Mouse (Mus musculus) lung, postnatal 0 days (tissue): ENCODE results near the gene Patj. TPM values are rescaled to one million over a fixed set of nuclear protein-coding genes. Genes with fewer than 3 reads are reported as not detected.
A peak's percentile ranks its signal among the peaks of the same experiment; 100 is the strongest.
"Not testable (repeated sequence)": the region's sequence is repeated elsewhere in the genome, so short reads cannot be mapped to it uniquely, and the experiment has no call there.

ENCODE experiments used
- ATAC-seq: fragments of 200-750 bp; cut with Nextera tagmentation; 2 replicates; pipeline ENCODE4 v1.8.0; 2017; ENCODE audit warnings: moderate library complexity
- DNase-seq: peaks from one replicate; pipeline ENCODE4 v3.0.0-alpha.2; 2016; ENCODE audit warnings: low spot score
- H3K27ac ChIP-seq: fragments of 300-500 bp; sonication (generic); 2 replicates; pipeline ENCODE4 v1.5.1; 2014; ENCODE audit warnings: antibody characterized with exemption, mild to moderate bottlenecking, low read length, mixed read lengths
- H3K27me3 ChIP-seq: fragments of 300-500 bp; sonication (generic); replicated peaks from 2 replicates; pipeline ENCODE4 v1.6.1; 2014; ENCODE audit warnings: low read length, mixed read lengths; ENCODE audit not compliant: insufficient read depth
- H3K36me3 ChIP-seq: fragments of 300-500 bp; sonication (generic); 2 replicates; pipeline ENCODE4 v1.6.1; 2014; ENCODE audit warnings: low read length, mixed read lengths; ENCODE audit not compliant: insufficient read depth
- H3K4me1 ChIP-seq: fragments of 300-500 bp; sonication (generic); 2 replicates; pipeline ENCODE4 v1.6.1; 2014; ENCODE audit warnings: antibody characterized with exemption, low read depth, low read length, mixed read lengths; ENCODE audit not compliant: insufficient read depth
- H3K4me2 ChIP-seq: fragments of 300-500 bp; sonication (generic); replicated peaks from 2 replicates; pipeline ENCODE4 v1.6.1; 2014; ENCODE audit warnings: low read depth, mild to moderate bottlenecking, low read length, moderate library complexity, mixed read lengths
- H3K4me3 ChIP-seq: fragments of 300-500 bp; sonication (generic); 2 replicates; pipeline ENCODE4 v1.5.1; 2014; ENCODE audit warnings: low read depth, low read length
- H3K9ac ChIP-seq: fragments of 300-500 bp; sonication (generic); replicated peaks from 2 replicates; pipeline ENCODE4 v1.6.1; 2014; ENCODE audit warnings: low read depth, mild to moderate bottlenecking
- H3K9me3 ChIP-seq: fragments of 300-500 bp; sonication (generic); 2 replicates; pipeline ENCODE4 v1.6.1; 2016; ENCODE audit warnings: low read length, mixed read lengths
- CTCF ChIP-seq: IDR thresholded peaks from 2 replicates; pipeline ENCODE4 v1.5.1; 2016; ENCODE audit warnings: antibody characterized with exemption, mild to moderate bottlenecking
- EP300 ChIP-seq: IDR thresholded peaks from 2 replicates; pipeline ENCODE4 v1.6.1; 2016; ENCODE audit warnings: antibody characterized with exemption, mild to moderate bottlenecking, control low read depth
- WGBS: fragments of 180-500 bp; shearing (Covaris S2); extraction: QIAGEN DNeasy Blood & Tissue Kit; methylation state at CpG from one replicate; pipeline ENCODE4 v1.1.7; 2014; 5-methylcytosine and 5-hydroxymethylcytosine counted together
- polyA plus RNA-seq: library from polyadenylated mRNA; unstranded; fragments of >200 nt; fragmentation: Nextera tagmentation; extraction: Ambion mirVana; gene quantifications from 2 replicates; pipeline ENCODE4 v1.2.1, GENCODE M21; 2015

Gene Patj
- polyA plus RNA-seq, 1 experiment from 2014 or later, result 13.4 TPM

DNA sequence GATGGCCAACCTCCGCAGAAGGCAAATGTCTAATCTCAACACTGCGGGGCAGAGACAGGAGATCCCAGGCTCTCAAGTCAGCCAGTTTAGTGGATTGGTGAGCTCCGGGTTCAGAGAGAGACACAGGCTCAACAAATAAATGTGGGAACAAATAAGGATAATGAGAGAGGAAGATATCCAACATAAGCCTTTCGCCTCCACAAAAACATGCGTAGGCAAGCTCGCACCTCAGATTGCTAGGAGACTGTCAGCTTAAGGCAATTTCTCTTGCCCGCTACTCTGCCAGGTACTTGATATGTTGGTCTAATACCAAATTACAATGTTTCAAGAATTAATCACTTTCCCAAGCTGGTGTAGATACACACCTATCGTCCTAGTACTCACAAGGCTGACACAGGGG lies 315.3 kb downstream of the Patj start:
- no peak for TF ChIP-seq CTCF
- TF ChIP-seq EP300, result no peak
- no peaks in the 10 kb centered on the region for H3K36me3 ChIP-seq
- no peaks in the 10 kb centered on the region for H3K4me1 ChIP-seq
- H3K4me3 ChIP-seq, result no peak overlapping the region
- DNase-seq (no peak), ATAC-seq (no peak)
- H3K27ac ChIP-seq, result no peak overlapping the region
- 91% methylated on average over 8 of the region's 8 CpGs for WGBS
- no peaks in the 10 kb centered on the region for H3K27me3 ChIP-seq
- no peak overlapping the region for H3K4me2 ChIP-seq
- no peaks in the 10 kb centered on the region for H3K9me3 ChIP-seq
- H3K9ac ChIP-seq, result no peak overlapping the region

GRCm38 (mm10) chr4:98717735-98718546 lies 322.4 kb downstream of the Patj start:
- no peak overlapping the region for H3K4me2 ChIP-seq
- no peaks in the 10 kb centered on the region for H3K36me3 ChIP-seq
- H3K9me3 ChIP-seq, result no peaks in the 10 kb centered on the region
- H3K9ac ChIP-seq, result no peak overlapping the region
- DNase-seq, result no peak
- ATAC-seq, result no peak
- H3K27ac ChIP-seq, result no peak overlapping the region
- no peaks in the 10 kb centered on the region for H3K27me3 ChIP-seq
- H3K4me1 ChIP-seq, result no peaks in the 10 kb centered on the region
- TF ChIP-seq EP300 (no peak), CTCF (no peak)
- 81% methylated on average over 17 of the region's 17 CpGs for WGBS
- H3K4me3 ChIP-seq, result no peak overlapping the region

DNA sequence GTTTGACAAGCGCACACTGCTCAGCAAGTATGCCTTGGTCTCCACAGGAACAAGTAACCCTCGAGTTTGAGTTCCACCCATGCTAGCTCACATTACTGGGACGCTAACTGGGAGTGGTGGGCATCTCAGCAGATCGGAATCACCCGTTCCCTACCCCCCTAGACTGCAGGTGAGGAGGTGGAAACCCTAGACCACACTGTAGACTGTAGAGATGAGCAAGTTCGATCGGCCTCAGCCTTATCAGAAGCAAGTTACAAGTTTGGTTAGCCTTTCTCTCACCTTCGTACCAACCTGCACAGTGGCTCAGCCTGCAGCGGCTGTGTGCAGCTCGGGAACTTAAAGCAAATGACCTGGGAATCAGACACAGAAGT lies 322.9 kb downstream of the Patj start:
- TF ChIP-seq EP300, result no peak
- TF ChIP-seq CTCF, result no peak
- Histone ChIP-seq H3K36me3 (no peaks in the 10 kb centered on the region), H3K4me3 (no peak overlapping the region), H3K9ac (no peak overlapping the region), H3K4me2 (no peak overlapping the region), H3K27ac (no peak overlapping the region), H3K27me3 (no peaks in the 10 kb centered on the region), H3K4me1 (no peaks in the 10 kb centered on the region), H3K9me3 (no peaks in the 10 kb centered on the region)
- ATAC-seq (no peak), DNase-seq (no peak)
- WGBS, result 87% methylated on average over 10 of the region's 10 CpGs

DNA sequence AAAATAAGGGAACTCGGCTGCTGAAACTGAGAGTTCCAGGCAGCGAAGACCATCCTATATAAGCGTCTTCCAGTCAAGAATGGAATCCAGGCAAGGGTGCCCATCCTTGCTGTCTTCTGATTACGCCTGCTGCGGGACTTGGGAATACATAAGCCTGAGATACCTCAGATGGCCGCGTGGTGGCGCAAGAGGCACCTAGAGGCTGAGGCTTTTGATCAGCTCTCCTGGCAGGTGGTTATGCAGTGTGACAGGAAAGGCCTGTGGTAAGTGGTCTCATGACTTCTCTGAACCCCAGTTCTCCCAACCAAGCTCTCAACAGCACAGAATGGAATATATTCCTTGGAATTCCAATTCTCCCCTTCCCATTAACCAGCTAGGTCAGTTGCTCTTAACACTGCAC lies 326.9 kb downstream of the Patj start:
- no peak for ATAC-seq
- TF ChIP-seq CTCF (peak; percentile 85), EP300 (no peak)
- no peaks in the 10 kb centered on the region for H3K9me3 ChIP-seq
- DNase-seq, result peak; percentile 71
- WGBS, result 13% methylated on average over 8 of the region's 8 CpGs
- H3K4me1 ChIP-seq, result no peaks in the 10 kb centered on the region
- no peak overlapping the region for H3K4me3 ChIP-seq
- H3K27me3 ChIP-seq, result no peaks in the 10 kb centered on the region
- H3K4me2 ChIP-seq, result no peak overlapping the region
- no peak overlapping the region for H3K27ac ChIP-seq
- no peaks in the 10 kb centered on the region for H3K36me3 ChIP-seq
- H3K9ac ChIP-seq, result no peak overlapping the region

DNA sequence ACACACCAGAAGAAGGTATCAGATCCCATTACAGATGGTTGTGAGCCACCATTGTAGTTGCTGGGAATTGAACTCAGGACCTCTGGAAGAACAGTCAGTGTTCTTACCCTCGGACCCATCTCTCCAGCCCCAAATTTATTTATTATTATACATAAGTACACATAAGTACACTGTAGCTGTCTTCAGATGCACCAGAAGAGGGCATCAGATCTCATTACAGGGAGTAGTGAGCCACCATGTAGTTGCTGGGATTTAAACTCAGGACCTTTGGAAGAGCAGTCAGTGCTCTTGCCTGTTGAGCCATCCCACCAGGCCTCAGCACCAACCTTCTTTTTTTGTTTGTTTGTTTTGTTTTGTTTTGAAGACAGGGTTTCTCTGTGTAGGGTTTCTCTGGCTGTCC lies 329.1 kb downstream of the Patj start:
- WGBS, result 88% methylated on average over 1 of the region's 1 CpGs

GRCm38 (mm10) chr4:98725439-98725838 lies 329.9 kb downstream of the Patj start:
- H3K9ac ChIP-seq, result no peak overlapping the region
- H3K36me3 ChIP-seq, result no peaks in the 10 kb centered on the region
- TF ChIP-seq EP300, result no peak
- peak; percentile 53 for TF ChIP-seq CTCF
- no peak overlapping the region for H3K27ac ChIP-seq
- DNase-seq (peak; percentile 41), ATAC-seq (no peak)
- WGBS, result 32% methylated on average over 4 of the region's 4 CpGs
- H3K27me3 ChIP-seq, result 0 out of 2 replicates have a peak, but pooled peaks cover 5% of the 10 kb centered on the region
- no peaks in the 10 kb centered on the region for H3K4me1 ChIP-seq
- H3K4me3 ChIP-seq, result no peak overlapping the region
- H3K9me3 ChIP-seq, result no peaks in the 10 kb centered on the region
- H3K4me2 ChIP-seq, result no peak overlapping the region

More for the DNA sequence above, 329.1 kb downstream of the Patj start:
- DNase-seq, H3K4me1 ChIP-seq, H3K36me3 ChIP-seq, H3K9ac ChIP-seq, H3K4me2 ChIP-seq, H3K27me3 ChIP-seq, H3K9me3 ChIP-seq, ATAC-seq, H3K4me3 ChIP-seq, H3K27ac ChIP-seq: not testable (repeated sequence)
